Mouse (Mus musculus) right cerebral cortex, postnatal 14 days (tissue): ENCODE measurements around the gene Btbd10.
A peak's percentile ranks its signal among the peaks of the same experiment; 100 is the strongest.

Experiments
- DNase-seq: peaks from one replicate; pipeline ENCODE4 v3.0.0; 2022

The Btbd10 gene

DNA sequence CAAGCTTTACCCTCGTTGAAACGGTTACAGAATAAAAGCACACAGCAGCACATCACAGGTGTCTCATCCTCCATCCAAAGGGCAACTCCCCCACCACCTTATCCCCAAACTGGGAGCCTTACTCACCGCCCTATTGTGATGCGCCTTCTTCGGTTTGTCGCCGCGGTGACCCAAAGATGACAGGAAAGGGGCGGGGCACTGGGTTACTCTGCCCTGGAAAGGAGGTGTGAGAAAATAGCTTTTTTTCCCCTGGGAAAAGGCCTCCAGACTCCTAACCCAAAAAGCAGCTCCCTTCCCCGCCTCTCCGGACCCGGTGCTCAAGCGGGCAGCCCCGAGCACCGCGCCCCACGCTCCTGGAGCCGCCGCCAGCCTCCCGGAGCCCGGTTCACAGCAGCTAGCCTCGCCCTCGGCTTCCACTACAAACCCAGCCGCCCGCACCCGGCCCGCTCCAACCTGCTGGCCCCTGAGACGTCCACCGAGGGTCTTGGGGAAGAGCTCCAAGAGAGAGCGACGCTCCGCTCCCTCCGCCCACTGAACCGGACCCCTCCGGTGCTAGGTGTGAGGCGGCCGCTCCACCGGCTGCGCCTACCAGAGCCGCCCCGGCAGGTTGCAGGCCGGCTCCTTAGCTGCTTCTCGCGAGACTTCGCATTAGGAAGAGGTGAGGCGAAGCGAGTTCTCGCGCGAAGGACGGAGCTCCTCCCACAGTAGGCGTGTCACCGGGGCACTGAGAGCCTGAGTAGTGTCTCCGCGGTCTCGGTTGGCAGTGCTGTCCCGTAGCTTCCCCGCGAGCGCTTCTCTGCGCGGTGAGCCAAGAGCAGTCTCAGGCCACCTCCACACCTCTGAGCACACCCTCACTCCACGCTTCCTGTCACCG lies at the start of gene Btbd10:
Gene Btbd10, minus strand, starts transcription at position 647 of the 874 bp plus-strand sequence.
- DNase-seq = peak; percentile 98

- no peak for DNase-seq
Observed at GRCm38 (mm10) chr7:113416536-113416935, 47.3 kb upstream of the Btbd10 start.

DNA sequence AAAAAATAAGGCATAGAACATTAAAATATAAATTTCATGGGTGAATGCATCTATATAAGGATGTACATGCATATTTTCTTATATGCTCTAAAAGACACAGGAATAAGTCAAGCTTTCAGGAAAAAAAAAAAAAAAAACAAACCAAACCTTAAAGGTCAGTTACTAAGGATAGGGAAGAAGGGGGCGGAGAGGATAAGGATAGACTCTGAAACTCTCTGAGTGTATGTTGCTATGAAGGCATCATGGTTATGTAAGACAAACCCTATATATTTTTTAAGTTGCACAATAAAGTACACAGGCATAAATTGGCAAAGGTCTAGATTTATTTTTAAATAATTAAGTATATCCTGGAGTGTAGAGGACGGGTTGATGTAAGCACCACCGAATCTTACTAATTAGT lies 46.1 kb upstream of the Btbd10 start:
- DNase-seq = no peak

- DNase-seq = no peak
Observed at GRCm38 (mm10) chr7:113408712-113409111, 39.5 kb upstream of the Btbd10 start.

GRCm38 (mm10) chr7:113398083-113398482 lies 28.9 kb upstream of the Btbd10 start:
- no peak for DNase-seq

DNA sequence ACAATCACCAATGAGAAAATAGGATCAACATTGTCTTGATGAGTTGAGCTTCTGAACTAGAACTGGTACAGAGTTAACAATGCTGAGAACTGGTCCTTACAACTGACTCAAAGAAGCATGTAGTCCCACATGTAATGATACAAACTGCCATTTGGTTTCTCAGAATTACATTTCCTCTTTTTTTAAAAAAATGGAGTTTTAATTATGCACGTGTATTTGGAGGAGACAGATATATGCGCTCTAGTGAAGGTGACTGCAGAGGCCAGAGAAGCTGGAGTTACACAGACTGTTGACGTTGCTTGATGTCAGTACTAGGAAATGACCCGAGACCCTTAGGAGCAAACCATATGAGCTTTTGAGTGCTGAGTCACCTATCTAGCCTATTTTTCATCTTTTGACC lies 27.5 kb upstream of the Btbd10 start:
- DNase-seq = no peak

- DNase-seq = no peak
Observed at GRCm38 (mm10) chr7:113391619-113392018, 22.4 kb upstream of the Btbd10 start.

DNA sequence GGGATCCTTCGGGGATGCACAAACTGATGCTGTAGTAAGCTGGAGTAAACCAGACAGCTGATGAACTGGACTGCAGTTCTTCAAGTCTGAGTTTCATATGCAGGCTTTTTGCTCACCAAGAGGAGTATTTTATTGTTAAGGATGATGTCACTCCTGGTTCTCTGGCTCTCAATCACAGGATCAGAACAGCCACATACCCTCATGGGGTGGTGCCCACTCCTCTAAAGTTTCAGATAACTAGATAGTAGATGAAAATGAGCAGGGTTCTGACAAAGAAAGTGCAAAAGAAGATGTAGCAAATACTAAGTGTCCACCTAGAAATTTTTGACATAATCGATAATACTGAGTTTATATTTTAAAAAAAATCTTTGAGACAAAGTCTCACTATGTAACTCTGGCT lies 19.3 kb upstream of the Btbd10 start, which contains the start of gene Pth:
Gene Pth, minus strand, starts transcription at position 101 of the 400 bp plus-strand sequence.
- no peak for DNase-seq

DNA sequence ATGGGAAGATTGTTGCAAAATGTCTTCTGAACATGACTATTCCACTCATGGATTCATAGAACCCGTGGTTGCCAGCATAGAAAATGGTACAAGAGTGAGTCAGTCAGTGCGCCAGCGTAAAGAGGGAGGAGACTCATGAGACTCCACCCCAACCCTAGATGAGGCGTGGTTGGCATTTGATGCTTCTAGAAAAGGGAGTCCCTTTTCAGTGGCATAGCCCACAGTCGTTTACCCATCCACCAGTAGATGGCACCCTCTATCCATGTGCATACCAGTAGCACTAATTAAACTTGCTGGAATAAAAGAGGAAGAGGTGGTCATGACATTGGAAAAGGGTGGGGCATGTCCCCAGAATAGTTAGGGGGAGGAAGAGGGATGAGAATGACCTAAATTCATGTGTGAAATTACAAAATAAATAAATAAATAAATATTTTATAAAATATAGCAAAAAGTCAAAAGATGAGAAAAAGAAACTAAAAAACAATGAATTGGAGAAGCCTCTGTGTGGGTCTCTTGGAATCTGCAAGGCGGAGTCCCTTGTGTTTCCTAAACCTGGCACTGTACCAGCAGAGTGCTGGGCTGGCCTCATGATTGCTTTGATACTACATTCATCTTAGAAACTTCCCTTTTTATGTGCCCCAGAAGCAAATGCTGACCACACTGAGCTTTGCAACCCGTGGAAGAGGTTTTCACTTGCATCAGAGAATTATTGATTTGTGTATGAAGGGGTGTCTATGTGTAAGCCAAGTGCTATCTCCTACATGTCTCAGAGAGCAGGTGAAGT lies 8.9 kb upstream of the Btbd10 start:
- DNase-seq = peak; percentile 61

DNA sequence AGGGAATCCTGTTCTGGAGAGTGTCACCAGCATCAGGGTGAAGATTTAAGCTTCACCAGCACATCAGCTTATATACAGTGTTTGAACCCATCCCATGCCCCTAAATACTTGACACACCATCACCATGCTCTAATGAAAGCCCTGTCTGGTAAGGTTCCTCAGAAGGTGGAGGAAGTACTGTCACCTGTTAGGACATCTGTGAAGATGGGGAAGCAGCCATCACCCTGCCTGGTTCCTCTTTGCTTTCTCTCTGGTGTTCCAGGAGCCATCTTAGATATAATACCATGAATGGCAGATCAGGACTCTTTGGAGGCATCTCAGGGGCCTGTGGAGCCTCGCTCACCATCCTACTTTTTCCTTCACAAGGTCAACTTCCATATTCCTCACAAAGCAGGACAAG lies 3.5 kb upstream of the Btbd10 start:
- DNase-seq = no peak

DNA sequence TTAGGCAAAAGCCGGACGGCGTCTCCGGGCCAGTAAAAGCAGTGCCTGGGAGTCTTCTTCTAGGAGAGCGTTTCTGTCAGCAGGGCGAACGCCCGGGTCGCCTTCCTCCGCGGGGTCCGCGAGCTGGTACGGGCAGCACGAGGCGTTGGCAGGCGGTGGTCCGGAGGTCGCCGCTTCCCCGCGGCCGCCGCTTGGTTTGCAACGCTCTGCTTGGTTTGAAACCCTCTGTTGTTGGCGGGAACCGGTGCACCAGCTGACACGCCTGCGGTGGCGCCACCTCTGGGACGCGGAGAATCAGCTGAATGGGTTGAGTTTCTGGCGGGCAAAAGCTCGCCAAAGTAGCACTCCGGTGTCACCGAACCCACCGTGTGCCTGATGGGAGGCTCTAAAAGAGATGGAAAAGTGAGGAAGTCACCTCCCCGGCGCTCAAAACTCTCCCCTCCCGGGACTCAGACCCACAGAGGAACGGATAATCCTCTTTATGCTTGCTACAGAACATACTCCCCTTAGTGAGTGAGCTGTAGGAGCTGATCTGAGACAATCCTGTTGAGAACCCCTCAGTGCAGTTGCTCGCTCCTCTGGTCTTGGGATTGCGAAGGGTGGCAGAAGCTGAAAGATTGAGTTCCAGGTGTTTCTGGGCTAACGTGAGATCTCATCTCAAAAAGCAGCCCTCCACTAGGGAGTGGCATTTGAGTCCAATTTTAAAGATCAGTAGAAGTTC lies 588 bp upstream of the Btbd10 start:
- DNase-seq = peak; percentile 79

DNA sequence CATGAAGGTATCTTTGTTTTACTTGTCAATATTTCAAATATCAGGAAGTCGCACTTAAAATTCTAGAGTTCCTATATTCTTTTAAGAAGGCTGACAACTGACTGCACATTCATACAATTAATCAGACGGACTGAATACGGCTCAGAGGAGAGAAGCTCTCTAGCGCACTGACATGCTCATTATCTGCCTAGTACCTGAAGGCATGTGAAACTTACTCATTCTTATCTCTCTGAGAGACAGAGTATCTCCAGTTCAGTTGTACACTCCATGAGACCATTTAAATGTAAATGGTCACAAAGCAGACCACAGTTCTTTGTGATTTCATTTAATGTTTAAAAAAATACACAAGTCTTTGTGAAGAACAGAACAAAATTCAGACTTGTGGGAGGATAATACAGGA lies 1.8 kb downstream of the Btbd10 start:
- no peak for DNase-seq

GRCm38 (mm10) chr7:113349089-113349488 lies 20.1 kb downstream of the Btbd10 start:
- DNase-seq = no peak

DNA sequence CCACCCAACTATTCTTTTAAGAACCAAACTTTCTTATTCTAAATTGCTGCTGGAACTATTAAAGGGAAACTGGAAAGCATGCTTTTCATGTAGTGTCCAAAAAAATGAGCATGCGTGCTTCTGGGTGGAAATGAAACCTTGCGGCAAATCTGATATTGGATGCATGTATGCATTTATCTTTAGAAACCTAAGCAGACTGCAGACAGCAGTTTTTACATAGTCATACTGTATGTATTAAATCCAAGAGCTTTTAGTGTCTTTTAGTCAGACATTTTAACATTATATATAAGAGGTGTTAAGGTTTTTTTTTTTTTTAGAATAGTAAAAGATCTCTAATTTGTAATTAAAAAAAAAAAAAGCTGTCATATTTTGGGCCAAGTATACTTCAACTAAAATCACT lies 21.5 kb downstream of the Btbd10 start:
- no peak for DNase-seq

DNA sequence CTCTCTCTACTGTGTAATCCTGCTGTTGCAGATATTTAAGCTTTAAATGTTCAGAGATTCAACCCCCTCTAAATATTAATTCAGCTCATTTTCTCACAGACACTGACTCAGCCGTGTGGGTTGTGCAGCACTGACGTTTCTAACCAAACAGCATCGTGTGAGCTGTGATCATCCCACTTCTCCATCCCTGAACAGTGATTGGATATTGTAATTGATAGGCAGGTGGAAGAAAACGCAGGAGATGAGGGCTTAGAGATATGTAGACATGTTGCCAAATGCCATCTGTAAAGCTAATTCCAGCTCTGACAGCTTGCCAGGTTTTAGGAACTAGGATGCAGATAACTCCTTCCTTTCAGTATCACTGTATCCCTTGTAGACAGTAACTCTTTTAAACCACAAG lies 21.9 kb downstream of the Btbd10 start:
- DNase-seq = peak; percentile 23

DNA sequence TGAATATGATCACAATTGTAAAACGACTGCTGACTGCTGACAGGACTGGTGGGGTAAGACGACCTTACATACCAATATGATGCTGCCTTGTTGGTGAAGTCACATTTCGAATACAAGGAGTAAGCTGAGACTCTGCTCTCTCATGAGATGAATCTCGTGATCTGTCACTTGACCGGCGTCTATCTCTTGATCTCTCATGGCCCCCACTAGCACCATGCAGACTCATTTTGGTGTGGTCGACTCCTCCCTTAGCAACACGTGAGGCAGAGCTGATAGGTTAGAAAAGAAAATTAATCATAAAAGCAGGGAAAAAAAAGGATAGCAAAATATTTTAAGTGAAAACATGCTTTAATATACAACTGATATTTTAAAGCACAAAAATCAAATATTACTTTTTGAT lies 33.9 kb downstream of the Btbd10 start:
- DNase-seq = no peak

DNA sequence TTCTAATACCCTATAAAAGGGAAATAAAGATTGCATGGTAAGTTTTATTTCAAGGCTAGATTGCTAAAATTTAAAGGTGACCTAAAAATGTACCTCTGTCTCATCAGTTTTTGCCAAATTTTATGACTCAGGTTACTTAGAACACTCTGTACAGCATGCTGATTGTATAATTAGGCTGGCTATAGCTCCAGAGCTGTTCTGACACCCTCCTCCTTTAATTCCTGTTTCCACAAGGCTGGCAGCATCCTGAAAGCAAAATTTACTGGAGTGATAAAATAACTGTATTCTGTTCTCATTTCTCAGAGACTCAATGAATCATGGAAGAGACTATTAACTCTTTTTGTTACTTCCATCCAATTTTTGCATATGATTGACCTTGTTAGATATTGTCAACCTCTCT lies 35.2 kb downstream of the Btbd10 start:
- DNase-seq = no peak

DNA sequence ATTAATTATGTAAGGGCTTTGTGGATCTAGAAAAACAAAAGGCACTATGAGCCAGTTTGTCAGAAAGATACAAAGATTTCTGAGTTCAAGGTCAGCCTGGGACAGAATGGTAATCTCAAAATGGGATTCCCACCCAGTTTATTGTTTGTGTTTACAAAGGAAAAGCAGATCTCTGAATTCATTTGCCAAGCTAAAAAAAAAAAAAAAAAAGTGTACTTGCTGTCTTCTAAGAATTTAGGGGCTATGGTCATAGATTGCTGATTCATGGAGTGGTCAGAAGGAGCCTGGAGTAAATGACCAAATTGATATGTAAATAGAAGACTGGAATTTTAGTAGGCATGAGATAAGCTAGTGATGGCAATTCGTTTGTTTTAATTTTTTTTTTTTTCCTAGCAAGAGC lies 49.1 kb downstream of the Btbd10 start:
- DNase-seq = no peak

- DNase-seq = peak; percentile 64
Observed at GRCm38 (mm10) chr7:113311784-113312183, 57.4 kb downstream of the Btbd10 start.

GRCm38 (mm10) chr7:113310136-113310535 lies 59.1 kb downstream of the Btbd10 start:
- DNase-seq = no peak

- no peak for DNase-seq
Observed at GRCm38 (mm10) chr7:113297813-113298212, 71.4 kb downstream of the Btbd10 start.

- DNase-seq = no peak
Observed at GRCm38 (mm10) chr7:113295077-113295890, 73.9 kb downstream of the Btbd10 start.
